Mouse (Mus musculus) adipocyte (in vitro differentiated cells): Measurements from ENCODE around the gene Ap3b2.
A peak's percentile ranks its signal among the peaks of the same experiment; 100 is the strongest.

ENCODE experiments used
- DNase-seq: peaks from one replicate; pipeline ENCODE4 v3.0.0-alpha.2; 2016; ENCODE audit warnings: low spot score

Ap3b2 gene

DNA sequence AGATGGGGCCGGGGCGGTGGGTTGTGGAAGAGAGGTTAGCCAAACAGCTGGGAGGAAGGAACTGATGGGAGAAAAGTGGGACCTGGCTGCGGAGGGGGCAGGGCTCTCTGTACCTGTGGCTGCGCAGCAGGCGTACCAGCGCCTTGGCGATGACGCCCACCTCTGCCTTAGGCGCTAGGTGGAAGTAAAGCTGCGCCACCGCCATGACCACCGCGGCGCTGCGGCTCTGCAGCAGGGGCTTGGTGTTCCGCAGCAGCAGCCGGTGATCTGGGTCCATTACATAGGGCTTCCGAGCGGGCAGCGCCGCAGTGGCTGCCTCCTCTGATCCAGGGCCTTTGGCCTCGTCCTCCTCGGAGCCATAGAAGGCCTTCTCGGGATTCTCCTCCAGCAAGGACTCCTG, 16.9 kb downstream of the Ap3b2 start:
- no peak for DNase-seq

GRCm38 (mm10) chr7:81475221-81475620, 18.5 kb downstream of the Ap3b2 start:
- DNase-seq: peak; percentile 53

DNA sequence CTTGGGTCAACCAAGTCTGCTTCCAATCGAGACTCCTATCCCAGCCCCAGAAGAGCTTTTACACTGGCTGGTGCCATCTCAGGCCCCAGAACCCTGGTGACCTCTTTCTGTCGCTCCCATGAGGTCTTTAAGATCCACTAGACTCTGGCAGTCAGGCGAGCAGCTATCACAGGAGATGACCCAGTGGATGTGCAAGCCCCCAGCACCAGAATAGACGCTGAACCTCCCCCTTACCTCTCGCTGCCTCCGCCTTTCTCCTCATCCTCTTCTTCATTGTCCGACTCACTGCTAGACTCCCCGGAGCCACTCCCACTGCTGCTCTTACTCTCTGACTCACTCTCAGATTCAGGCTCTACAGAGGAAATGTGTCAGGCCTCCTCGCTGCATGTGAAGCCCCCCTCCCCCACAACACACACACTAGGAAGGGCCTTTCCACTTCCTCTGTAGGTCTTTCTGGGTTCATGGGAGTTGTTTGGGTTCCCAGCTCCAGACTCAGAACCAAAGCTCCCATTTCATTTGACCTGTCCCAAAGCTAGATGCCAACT, 28.7 kb downstream of the Ap3b2 start:
- DNase-seq: no peak

DNA sequence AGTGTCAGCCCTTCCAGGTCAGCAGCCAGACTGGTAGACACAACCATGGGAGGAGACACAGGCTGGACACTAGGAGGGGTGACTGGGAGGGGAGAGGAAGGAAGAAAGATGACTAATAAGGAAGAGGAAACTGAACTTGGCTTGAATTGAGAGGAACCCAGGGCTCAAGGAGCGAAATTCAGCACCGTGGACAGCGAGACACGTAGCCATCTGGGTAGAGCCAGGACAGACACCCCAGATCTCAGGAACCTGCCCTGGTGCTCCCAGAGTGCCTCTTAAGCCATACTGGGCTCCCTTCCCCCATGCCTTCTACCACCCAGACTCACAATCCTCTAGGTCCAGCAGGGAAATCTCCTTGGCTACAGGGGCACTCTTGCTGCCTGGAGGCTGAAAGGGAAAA, 29.6 kb downstream of the Ap3b2 start:
- peak; percentile 22 for DNase-seq

- DNase-seq: no peak
Measured at GRCm38 (mm10) chr7:81462815-81463214, 30.9 kb downstream of the Ap3b2 start.

DNA sequence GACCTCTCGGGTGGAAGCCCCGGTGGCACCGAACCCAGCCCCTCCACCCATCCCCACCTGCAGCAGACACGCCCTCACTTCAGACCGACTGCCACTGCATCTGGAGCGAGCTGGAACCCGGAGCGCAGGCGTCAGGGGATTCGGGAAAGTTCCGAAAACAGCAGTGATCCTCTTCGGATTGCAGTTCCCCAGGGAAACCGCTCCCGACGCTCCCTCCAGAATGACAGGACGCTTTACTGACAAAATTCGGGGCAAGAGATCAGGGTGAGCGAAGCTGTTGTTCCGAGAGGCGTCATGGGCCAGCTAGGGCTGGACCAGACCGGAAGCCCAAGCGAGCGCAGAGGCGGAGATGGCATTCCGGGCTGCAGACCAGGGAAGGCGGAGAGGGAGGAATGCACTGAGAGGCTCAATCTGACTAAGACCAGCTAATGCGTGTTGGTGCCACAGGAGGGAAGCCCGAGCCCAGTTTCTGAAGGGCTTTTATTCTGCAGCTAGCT, 38.5 kb downstream of the Ap3b2 start, which contains the start of gene Cpeb1:
Gene Cpeb1 (minus strand): TSS at position 311 of the 497 bp plus-strand sequence.
- peak; percentile 67 for DNase-seq

DNA sequence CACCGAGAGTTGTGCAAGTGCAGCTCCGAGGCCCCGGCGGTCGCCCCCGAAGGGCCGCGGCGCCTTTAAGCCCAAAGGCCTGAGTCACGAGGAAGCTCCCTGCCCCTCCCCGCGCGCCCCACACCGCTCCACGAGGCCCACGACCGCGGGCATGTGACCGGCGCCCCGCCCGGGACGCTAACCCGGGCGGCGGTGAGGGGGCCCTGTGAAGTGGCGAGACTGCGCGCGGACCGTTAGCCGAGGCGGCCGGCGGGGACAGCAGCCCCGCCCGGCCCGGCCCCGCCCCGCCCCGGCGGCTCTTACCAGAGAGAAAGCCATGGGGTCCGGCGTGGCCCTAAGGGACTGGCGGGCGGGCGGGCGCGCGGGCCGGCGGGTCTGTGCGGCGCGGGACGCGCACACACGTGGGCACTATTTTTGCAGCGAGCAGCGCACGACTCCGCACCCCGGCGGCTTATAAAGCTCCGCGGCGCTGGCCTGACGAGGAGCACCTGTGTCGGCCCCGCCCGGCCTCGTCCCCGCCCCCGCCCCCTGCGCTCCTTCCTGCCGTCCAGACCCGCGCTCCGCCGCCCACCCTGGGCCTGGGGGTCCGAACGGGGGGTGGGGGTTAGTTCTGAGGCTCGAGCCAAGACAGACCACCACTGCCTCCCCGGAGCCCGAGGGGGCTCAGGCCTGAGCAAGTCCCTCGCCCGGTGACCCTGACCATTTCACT, 39.2 kb downstream of the Ap3b2 start:
- no peak for DNase-seq

DNA sequence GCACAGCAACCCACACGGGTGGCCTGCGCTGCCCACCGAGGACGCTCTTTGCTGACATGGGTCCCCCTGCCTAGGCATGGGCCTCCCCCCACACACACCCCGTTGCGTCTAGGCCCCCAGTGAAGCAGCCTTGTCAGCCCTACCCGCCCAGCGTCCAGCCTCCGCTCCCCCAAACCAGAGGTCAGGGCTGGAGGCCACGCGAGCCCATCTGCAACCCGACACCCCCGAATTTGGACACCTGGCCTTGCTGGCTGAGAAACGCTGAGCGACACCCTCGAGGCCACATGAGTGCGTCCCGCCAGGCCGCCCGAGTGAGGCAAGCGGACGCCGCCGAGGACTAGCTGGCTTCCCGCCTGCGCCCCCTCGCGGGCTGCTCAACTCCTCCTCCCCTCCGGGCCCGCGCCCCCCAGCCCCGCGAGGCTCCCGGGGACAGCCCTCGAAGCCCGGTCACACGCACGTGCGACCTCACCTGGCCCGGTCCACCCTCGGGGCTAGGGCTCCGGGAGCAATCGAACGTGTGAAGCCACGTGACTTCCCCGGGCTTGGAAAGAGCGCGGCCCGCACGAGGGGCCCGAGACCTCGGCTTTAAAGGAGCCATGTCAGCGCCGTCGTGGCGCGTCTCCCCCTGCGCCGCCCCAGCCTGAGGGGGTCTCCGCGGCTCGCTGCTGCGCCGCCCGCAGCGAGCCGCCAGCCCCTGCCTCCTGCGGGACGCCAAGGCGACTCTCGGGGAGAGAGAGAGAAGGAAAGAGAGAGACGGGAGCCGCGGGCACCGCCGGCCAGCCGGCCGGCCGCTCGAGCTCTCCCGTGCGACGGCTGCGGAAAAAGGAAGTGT, 40.1 kb downstream of the Ap3b2 start:
- DNase-seq: no peak

DNA sequence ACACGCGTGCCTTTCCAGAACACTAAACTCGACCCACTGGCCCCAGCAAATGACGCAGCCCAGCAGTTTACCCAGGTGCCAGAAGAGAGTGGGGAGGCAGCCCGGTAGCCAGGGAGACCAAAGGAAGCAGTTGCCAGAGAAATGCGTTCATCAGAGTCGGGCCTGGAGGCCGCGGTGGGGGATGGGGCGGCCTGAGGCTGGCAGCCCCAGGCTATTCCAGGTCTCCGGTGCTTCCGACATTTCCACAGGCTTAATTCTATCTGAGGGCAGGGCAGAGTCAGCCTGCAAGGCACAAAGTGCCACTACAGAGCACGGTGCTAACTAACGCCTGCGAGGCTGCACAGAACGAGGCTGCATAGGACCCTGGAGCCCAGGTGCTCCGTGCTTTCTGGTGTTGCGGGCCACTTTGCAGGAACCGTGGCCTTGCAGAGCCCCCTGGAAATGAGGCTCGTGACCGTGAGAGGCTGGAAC, 40.7 kb downstream of the Ap3b2 start:
- no peak for DNase-seq
